Mouse (Mus musculus) central nervous system, embryonic 14 days (tissue): ENCODE results near the gene Mcfd2. TPM values are rescaled to one million over a fixed set of nuclear protein-coding genes. Genes with fewer than 3 reads are reported as not detected.

Experiments used
- polyA plus RNA-seq: library from polyadenylated mRNA; depleted of rRNA; stranded (reverse); fragments of >200 nt; gene quantifications from 2 replicates; pipeline ENCODE4 v1.2.3, GENCODE M21; 2012; rRNA removed

Gene Mcfd2
- polyA plus RNA-seq: 41.5 and 44.4 TPM in 2 replicates

DNA sequence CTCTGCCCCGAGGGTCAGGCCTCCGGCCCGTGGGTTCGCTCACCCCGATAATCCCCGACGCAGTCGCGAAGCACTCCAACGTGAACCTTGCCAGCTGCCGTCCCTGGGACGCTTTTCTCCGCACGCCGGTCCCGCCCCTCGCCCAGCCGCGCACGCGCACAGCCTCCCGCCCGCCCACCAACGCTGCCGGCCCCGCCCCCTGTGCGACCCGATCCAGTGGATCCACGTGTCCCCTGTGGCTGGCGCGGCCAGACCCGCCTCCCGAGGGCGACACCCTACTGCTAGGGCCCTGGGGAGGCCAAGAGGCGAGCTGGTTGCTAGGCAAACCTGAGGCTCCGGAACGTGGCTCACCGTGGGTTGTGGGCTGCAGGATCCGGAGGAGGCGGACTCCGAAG lies at the start of gene Mcfd2:
Gene Mcfd2, minus strand, starts transcription at position 144 of the 395 bp plus-strand sequence.

DNA sequence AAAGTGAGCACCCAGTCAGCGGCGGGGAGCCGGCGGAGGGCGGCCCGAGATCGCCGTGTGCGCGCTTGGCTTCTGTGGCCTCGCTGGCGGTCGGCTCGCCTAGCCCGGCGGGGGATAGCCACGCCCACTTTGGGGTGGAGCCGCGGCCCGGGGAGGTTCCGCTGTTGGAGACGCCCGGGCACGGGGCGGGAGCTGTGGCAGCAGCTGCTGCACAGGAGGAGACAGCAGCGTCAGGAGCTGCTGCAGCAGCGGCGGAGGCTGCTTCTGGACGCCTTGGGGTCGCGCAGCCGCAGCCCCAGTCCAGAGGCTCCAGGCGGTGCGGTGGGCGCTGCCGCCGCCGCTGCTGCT lies 16.9 kb upstream of the Mcfd2 start, which contains the start of gene Ttc7:
Gene Ttc7, plus strand, starts transcription at position 181 of the 348 bp plus-strand sequence.

Other genes with a start within 250 kb of the Mcfd2 start
- gene Pigf, start 240.5 kb downstream of the Mcfd2 start, polyA plus RNA-seq: 23.9 and 28.9 TPM in 2 replicates
- gene Cript, start 240.4 kb downstream of the Mcfd2 start, polyA plus RNA-seq: 78.9 and 88.5 TPM in 2 replicates
- 18.1 and 19.6 TPM in 2 replicates for gene Socs5, start 158.3 kb downstream of the Mcfd2 start, polyA plus RNA-seq
- gene Ttc7, start 17.0 kb upstream of the Mcfd2 start, polyA plus RNA-seq: 8.3 and 8.6 TPM in 2 replicates
- 0.10 and 0.25 TPM in 2 replicates for gene Stpg4, start 161.8 kb upstream of the Mcfd2 start, polyA plus RNA-seq
- gene Calm2, start 181.0 kb upstream of the Mcfd2 start, polyA plus RNA-seq: 1,165 and 1,263 TPM in 2 replicates